Mouse (Mus musculus): ENCODE results near the gene Arpc5. TPM values are rescaled to one million over a fixed set of nuclear protein-coding genes. Genes with fewer than 3 reads are reported as not detected.
A peak's percentile ranks its signal among the peaks of the same experiment; 100 is the strongest.
"Not testable (repeated sequence)": the region's sequence is repeated elsewhere in the genome, so short reads cannot be mapped to it uniquely, and the experiment has no call there.

The Arpc5 gene
- 1 to 10 TPM; 7.3 to 9.8 (median 8.7) TPM for total RNA-seq (2022)

GRCm38 (mm10) chr1:152766032-152766772, at the start of gene Arpc5, which contains the start of gene Rgl1:
TSS of gene Arpc5 (plus strand) at chr1:152766542.
TSS of gene Rgl1 (minus strand) at chr1:152766351.
- DNase-seq (ENCODE audit: low spot score in 2 of 2), result peak; percentile 92 to 97

- no peak for DNase-seq (ENCODE audit: low spot score in 2 of 2)
Observed at GRCm38 (mm10) chr1:152717329-152717728, 49.0 kb upstream of the Arpc5 start.

DNA sequence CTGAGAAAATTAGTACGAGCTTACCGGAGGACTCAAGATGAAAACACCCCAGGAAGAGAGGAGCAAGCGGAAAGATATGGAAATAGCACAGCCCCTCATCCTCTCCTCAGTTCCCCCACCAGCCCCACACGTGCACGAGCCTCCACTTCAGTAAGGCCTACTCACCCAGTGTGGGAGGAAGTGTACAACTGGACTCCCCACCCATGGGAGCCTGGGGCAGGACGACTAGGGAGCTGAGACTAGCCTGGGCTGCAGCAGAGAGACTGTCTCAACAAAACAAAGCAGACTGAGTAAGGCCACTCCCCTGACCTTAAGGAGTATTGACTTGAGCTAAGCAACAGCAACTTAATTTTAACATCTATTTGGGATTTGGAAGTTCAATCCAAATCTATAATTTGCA, 48.1 kb upstream of the Arpc5 start:
- no peak for DNase-seq (ENCODE audit: low spot score in 2 of 2)

- DNase-seq (ENCODE audit: low spot score in 2 of 2), result no peak
Observed at GRCm38 (mm10) chr1:152720969-152721368, 45.4 kb upstream of the Arpc5 start.

DNA sequence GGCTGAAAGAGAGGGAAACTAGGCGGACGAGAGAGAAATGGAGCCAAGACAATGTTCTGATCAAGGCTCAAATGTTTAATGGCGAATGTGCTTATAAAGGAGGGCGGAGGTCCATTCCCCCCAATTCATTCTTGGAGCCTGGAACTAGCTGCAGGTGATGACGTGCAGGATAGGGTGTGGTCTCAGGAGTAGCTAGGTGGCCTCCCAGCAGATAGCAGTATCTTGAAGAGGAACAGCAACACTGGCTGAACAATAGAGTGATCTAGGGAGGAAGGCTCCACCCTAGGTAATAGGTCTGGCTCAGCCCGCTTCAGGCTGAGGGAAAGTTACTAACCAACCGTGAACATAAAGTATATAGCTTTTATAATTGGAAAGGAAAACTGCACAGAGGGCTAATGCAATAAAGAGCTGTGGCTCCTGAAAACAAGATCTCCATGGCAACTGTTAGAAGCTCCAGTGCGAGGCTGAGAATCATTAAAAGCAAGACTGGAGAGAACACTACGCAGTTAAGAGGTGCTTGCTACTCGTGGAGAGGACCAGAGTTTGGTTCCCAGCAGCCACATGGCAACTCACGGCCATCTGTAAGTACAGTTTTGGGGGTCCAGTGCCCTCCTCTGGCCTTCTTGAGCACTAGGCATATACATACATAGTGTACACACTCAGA, 44.7 kb upstream of the Arpc5 start:
- no peak for DNase-seq (ENCODE audit: low spot score in 2 of 2)

GRCm38 (mm10) chr1:152724286-152724685, 42.1 kb upstream of the Arpc5 start:
- no peak for DNase-seq (ENCODE audit: low spot score in 2 of 2)

DNA sequence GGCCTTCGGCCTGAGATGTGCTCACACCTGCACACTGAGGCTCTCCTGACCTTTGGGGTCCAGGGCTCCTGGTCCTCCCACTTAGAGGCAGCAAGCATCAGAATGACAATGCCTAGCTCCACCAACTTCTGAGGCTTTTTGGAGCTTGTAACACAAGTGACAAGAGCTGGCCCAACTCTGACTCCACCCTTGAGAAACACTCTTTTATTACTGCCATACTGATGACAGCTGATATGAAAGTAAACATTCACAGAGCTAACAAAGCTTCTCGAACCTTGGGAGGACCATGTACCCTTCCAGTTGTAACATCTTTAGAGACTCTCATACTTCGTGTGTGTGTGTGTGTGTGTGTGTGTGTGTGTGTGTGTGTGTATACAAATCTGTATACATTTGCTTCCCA, 40.2 kb upstream of the Arpc5 start:
- no peak for DNase-seq (ENCODE audit: low spot score in 2 of 2)

DNA sequence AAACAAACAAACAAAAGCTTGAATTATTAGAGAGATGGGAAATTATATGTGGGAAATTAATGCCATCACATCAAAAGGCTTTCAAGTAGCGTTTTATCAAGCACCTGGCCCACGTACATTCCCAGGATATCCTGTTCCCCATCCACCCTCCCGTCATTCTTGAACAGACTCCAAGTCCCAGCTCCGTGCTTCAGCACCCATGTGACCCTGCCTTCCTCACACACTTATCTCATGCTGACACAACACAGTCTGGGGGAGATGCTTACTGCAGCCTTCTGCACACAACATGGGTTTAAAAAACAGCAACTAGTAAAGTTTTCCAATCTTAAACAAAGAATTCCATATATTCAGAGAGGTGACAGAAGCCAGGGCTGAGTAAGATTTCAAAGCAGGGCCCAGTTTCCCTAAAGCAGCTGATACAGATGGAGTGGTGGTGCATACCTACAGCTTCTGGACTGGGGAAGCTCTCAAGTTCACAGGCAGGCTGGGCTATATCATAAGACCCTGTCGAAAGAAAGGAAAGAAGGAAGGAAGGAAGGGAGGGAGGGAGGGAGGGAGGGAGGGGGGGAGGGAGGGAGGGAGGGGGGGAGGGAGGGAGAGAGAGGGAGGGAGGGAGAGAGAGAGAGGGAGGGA, 38.6 kb upstream of the Arpc5 start:
- no peak for DNase-seq (ENCODE audit: low spot score in 2 of 2)

DNA sequence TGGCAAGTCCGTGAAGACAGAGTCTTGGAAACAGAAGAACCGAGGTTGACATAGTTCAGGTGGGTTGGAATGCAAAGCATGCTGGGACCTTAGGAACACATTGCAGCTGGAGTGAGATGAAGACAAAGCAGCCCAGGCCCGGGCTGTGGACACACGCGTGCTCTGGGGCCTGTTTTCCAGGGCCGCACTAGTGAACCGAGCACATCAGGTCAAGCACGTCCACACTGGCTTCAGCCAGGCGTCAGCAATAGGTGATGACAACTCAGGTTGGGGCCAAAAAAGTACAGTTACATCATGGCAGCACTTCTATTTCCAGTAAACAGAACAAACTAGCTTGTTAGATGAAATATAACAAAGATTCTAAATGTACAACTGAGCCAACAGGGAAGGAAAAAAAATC, 27.5 kb upstream of the Arpc5 start:
- no peak for DNase-seq (ENCODE audit: low spot score in 2 of 2)

- DNase-seq (ENCODE audit: low spot score in 2 of 2), result no peak
Observed at GRCm38 (mm10) chr1:152739374-152739773, 27.0 kb upstream of the Arpc5 start.

DNA sequence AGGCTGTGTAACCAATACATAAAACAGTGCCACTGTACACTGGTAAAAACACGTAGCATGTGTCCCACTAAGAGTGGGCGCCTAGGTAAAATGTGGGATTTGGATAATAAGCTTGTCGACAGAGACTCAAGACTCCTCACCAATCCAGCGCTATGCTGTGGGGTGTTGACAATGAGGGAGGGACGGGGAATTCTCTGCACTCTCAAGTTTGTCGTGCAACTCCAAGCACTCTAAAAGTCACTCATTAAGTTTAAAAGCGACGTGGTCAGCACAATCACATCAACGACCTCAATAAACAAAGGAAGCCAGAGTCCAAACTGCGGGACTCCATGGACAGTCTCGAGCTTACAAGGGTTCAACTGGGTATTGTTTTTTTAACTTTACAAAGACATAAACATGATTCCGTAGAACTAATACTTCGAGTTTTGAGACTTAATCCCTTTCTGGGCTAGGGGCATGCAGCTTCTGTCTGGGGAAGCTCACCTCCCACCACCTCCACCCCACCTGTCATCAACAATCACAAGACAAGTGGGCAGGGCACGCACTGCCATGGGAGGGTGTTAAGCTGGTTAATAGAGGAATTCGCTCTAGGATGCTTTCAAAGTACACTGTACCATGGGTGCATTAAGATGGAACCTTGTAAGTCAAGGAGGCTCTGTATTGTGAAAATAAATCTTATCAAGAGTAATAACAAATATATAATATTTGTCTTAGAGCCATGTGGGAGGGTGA, 23.1 kb upstream of the Arpc5 start:
- no peak for DNase-seq (ENCODE audit: low spot score in 2 of 2)

- DNase-seq (ENCODE audit: low spot score in 2 of 2), result peak; percentile 65 to 71
Observed at GRCm38 (mm10) chr1:152746426-152746825, 19.9 kb upstream of the Arpc5 start.

DNA sequence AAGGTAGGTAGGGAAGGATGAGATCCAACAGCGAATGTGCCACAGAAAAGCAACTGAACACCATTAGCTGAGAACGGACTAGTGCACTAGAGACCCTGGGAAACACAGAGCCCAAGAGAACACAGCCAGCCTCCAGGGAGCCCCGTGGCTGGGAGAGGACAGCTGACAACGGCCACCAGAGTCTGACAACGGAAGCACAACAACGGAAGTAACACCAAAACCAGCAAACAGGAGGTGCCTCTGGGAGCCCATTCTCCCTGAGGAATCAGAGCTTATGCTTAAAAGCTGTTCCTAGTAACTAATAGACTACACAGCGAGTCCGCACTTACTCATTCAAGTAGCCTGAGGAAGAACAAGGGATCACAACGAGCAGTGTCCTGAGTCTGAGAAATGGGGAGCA, 17.1 kb upstream of the Arpc5 start:
- no peak for DNase-seq (ENCODE audit: low spot score in 2 of 2)

- no peak for DNase-seq (ENCODE audit: low spot score in 2 of 2)
Observed at GRCm38 (mm10) chr1:152750312-152750965, 15.9 kb upstream of the Arpc5 start, which contains the start of gene Apobec4. TSS of gene Apobec4 (plus strand) at chr1:152750551.

DNA sequence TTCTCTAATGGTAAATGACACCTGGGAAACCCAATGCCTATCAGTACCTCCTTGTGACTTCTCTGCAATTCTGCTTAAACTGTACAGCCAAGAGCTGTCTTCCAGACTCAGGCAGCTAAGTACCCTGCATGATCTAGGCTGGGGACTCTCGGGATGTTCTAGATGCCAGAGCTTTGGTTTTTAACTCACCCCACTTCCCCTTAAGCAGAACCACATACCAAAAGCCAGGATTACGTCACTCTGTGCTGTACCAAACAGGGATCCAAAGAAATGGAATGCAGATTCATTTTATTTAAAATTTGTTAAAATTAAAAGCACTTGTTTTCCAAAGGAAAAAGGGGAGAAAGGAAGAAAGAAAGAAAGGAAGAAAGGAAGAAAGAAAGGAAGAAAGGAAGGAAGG, 4.6 kb upstream of the Arpc5 start:
- no peak for DNase-seq (ENCODE audit: low spot score in 2 of 2)

DNA sequence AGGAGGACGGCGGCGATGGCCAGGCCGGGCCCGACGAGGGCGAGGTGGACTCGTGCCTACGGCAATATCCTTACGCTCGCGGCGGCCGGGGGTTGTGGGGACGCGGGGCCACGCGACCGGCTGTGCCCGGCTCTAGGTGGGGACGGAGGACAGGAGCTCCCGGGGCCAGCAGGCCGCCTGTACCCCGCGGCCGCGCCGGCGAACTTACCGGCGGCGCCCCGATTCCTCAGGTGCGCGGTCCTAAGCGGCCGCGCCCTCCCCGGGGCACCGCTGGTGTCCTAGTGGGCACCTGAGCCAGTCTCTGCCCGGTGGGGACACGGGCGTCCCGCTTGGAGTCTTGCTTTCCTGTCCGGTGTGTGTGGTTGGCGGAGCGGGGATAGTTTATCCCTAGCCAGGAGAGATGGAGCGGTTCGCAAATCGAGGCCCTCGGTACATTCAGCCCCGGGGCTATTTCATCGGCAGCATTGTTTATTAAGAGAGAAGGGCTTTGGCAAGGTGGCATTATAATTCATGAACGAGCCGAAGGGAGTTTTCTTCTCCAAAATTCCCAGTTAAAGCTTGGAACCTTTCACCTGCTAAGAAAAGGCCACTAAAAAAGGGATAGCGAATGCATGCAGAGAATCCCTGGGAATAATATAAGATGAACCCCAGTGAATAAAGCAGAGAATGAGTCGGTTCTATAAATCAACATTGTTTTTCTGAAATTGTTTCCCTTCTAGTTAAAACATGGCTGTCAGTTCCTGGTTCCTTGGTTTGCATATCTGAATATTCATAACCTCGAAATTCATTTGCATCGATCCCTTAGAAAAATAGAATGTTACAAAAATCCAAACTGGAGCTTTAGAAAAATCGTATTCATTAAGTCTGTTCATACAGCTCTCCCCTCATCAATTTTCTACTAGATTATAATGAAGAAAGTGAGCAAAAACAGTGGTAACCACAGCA, 734 bp downstream of the Arpc5 start:
- peak; percentile 12 to 25 for DNase-seq (ENCODE audit: low spot score in 2 of 2)

DNA sequence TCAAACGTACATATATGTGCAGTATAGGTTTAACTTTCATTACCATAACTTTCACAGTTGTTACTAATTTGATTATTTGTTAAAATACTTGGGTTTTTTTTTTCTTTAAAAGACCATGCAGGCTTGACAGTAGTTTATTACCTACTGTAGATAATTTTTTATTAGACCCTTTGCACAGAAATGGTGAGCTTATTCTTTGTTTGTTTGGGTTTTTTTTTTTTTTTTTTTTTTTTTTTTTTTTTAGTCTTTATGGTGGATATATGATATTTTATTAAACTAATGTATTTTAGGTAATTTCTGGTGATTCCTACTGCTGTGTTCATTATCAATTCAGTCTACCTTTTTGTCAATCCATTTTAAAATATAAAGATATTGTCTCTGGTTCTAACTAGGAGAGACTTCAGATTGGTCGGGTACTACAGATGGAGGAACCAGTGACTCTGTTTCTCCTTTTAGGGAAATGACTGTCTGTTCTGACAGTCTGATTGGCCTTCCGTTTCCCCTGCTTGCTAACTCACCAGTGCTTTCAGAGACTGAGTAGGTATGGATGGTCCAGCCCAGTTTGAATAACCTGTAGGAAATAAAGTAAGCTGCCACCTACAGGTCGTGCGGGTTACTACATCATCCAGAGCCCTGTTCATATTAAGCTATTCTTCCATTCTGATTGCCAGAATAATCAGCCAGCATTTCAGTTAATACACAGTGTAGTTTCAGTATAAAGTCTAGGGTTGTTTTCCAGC, 1.6 kb downstream of the Arpc5 start:
- peak; percentile 64 to 68 for DNase-seq (ENCODE audit: low spot score in 2 of 2)

DNA sequence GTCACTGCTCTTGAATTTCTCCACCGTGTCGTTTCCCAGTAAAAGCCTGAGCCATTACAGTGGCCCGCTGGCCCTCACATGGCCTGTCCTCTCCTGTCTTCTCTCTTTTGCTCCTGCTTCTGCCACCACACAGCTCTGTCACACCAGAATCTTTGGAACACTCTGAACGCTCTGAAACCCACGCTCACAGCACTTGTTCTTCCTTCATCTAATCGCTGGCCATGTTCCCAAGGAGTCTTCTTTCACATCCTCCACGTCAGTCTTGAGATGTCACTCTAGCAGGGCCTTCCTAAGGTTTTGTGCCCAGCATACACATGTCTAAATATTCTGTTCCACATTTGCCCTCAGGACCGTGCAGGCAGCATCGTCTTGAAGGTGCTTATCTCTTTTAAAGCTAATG, 4.7 kb downstream of the Arpc5 start:
- DNase-seq (ENCODE audit: low spot score in 2 of 2), result no peak

GRCm38 (mm10) chr1:152774601-152775000, 8.3 kb downstream of the Arpc5 start:
- not testable (repeated sequence) for DNase-seq (ENCODE audit: low spot score in 2 of 2)

Data from gastrocnemius, adult 8-10 months (tissue).